Mouse (Mus musculus) liver, embryonic 13.5 days (tissue): ENCODE measurements at regions not wholly inside any gene's neighbourhood (a gene's known extent, or its start where the extent isn't known, plus 50 kb on each side); places are given as distances from the start of the nearest gene placed in this dataset.

ENCODE experiments used
- ATAC-seq: fragments of 200-750 bp; cut with Nextera tagmentation; 2 replicates; pipeline ENCODE4 v1.8.0; 2017; ENCODE audit warnings: low read depth, mild to moderate bottlenecking, moderate number of reproducible peaks, moderate library complexity
- DNase-seq: peaks from one replicate; pipeline ENCODE4 v3.0.0; 2022
- H3K27ac ChIP-seq: fragments of 300-500 bp; sonication (generic); 2 replicates; pipeline ENCODE4 v1.5.1; 2015; ENCODE audit warnings: moderate library complexity, mild to moderate bottlenecking, inconsistent platforms
- H3K27me3 ChIP-seq: fragments of 300-500 bp; sonication (generic); 2 replicates; pipeline ENCODE4 v1.6.1; 2015; ENCODE audit warnings: mild to moderate bottlenecking, inconsistent platforms
- H3K36me3 ChIP-seq: fragments of 300-500 bp; sonication (generic); 2 replicates; pipeline ENCODE4 v1.6.1; 2015; ENCODE audit warnings: mild to moderate bottlenecking, inconsistent platforms
- H3K4me1 ChIP-seq: fragments of 300-500 bp; sonication (generic); replicated peaks from 2 replicates; pipeline ENCODE4 v1.6.1; 2015; ENCODE audit warnings: inconsistent platforms
- H3K4me2 ChIP-seq: fragments of 300-500 bp; sonication (generic); 2 replicates; pipeline ENCODE4 v1.6.1; 2015; ENCODE audit warnings: inconsistent platforms, mild to moderate bottlenecking, moderate library complexity
- H3K4me3 ChIP-seq: fragments of 300-500 bp; sonication (generic); replicated peaks from 2 replicates; pipeline ENCODE4 v1.5.1; 2015; ENCODE audit warnings: mild to moderate bottlenecking, inconsistent platforms
- H3K9ac ChIP-seq: fragments of 300-500 bp; sonication (generic); 2 replicates; pipeline ENCODE4 v1.6.1; 2015; ENCODE audit warnings: mild to moderate bottlenecking, inconsistent platforms
- H3K9me3 ChIP-seq: fragments of 300-500 bp; sonication (generic); replicated peaks from 2 replicates; pipeline ENCODE4 v1.6.1; 2016; ENCODE audit warnings: inconsistent platforms
- WGBS: fragments of 180-500 bp; shearing (Covaris S2); methylation state at CpG from one replicate; pipeline ENCODE4 v1.1.7; 2015; ENCODE audit not compliant: insufficient replicate concordance; 5-methylcytosine and 5-hydroxymethylcytosine counted together

GRCm38 (mm10) chr10:17038259-17039043 lies 684.6 kb upstream of the Cited2 start:
- Histone ChIP-seq H3K9ac (no peak overlapping the region), H3K4me1 (no peaks in the 10 kb centered on the region), H3K36me3 (no peaks in the 10 kb centered on the region), H3K27ac (no peak overlapping the region), H3K4me3 (no peak overlapping the region), H3K9me3 (no peaks in the 10 kb centered on the region), H3K27me3 (no peaks in the 10 kb centered on the region), H3K4me2 (no peak overlapping the region)
- no peak for DNase-seq
- no peak for ATAC-seq
- 47% methylated on average over 11 of the region's 11 CpGs for WGBS

DNA sequence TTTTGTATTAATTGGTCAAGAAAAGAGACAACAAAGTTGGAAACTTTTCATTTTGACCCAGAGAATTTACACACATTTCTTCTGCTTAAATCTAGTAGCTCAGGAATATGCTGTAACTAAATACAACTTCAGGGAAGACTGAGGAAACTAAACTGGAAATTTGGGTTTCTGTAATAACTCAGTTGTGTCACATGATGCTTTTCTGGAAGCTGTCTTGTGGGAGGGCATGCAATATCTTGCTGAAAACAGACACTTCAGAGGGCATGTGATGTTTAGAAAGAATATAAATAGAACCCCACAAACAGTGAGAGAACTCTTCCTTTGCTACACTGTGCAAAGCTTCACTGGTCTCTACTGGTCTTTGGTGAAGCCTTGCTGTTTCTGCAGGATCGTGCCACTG lies 680.9 kb upstream of the Cited2 start:
- no peak overlapping the region for H3K9ac ChIP-seq
- no peaks in the 10 kb centered on the region for H3K36me3 ChIP-seq
- H3K4me1 ChIP-seq = no peaks in the 10 kb centered on the region
- H3K27ac ChIP-seq = no peak overlapping the region
- no peaks in the 10 kb centered on the region for H3K9me3 ChIP-seq
- H3K4me3 ChIP-seq = no peak overlapping the region
- H3K4me2 ChIP-seq = no peak overlapping the region
- ATAC-seq = no peak
- no peak for DNase-seq
- WGBS = 56% methylated on average over 1 of the region's 1 CpGs
- H3K27me3 ChIP-seq = no peaks in the 10 kb centered on the region

- 34% methylated on average over 3 of the region's 3 CpGs for WGBS
- no peak overlapping the region for H3K4me3 ChIP-seq
- DNase-seq = no peak
- no peak overlapping the region for H3K4me2 ChIP-seq
- no peaks in the 10 kb centered on the region for H3K9me3 ChIP-seq
- H3K4me1 ChIP-seq = no peaks in the 10 kb centered on the region
- ATAC-seq = no peak
- H3K27ac ChIP-seq = no peak overlapping the region
- no peak overlapping the region for H3K9ac ChIP-seq
- no peaks in the 10 kb centered on the region for H3K27me3 ChIP-seq
- no peaks in the 10 kb centered on the region for H3K36me3 ChIP-seq
Measured at GRCm38 (mm10) chr10:17042973-17043372, 680.0 kb upstream of the Cited2 start.

DNA sequence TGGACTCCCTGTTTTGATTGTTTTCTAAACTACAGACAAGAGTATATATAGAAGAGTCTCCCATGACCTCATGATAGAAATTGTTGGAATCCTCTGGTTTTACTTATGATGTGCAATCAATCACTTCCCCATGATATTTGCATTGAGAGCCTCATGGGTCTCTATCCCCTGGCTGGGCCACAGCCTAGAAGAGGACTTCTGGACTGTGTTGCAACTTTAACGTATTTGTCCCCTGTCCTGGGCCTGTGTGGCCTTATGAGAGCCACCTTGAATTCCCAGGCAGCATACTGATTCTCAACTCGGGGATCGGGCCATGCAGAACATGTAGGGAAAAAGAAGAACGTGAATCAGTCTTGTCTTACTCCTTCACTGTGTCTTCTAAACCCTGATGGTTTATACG lies 676.3 kb upstream of the Cited2 start:
- no peak for DNase-seq
- Histone ChIP-seq H3K27me3 (no peaks in the 10 kb centered on the region), H3K4me3 (no peak overlapping the region), H3K9ac (no peak overlapping the region), H3K4me1 (no peaks in the 10 kb centered on the region), H3K27ac (no peak overlapping the region), H3K4me2 (no peak overlapping the region), H3K9me3 (no peaks in the 10 kb centered on the region), H3K36me3 (no peaks in the 10 kb centered on the region)
- no peak for ATAC-seq
- 67% methylated on average over 5 of the region's 5 CpGs for WGBS

GRCm38 (mm10) chr10:17072906-17073305 lies 650.1 kb upstream of the Cited2 start:
- Histone ChIP-seq H3K9me3 (no peaks in the 10 kb centered on the region), H3K4me3 (no peak overlapping the region), H3K9ac (no peak overlapping the region), H3K36me3 (no peaks in the 10 kb centered on the region), H3K4me2 (no peak overlapping the region), H3K4me1 (no peaks in the 10 kb centered on the region), H3K27me3 (no peaks in the 10 kb centered on the region), H3K27ac (no peak overlapping the region)
- WGBS = 39% methylated on average over 1 of the region's 1 CpGs
- no peak for ATAC-seq
- no peak for DNase-seq

GRCm38 (mm10) chr10:17074013-17074401 lies 649.0 kb upstream of the Cited2 start:
- ATAC-seq (no peak), DNase-seq (no peak)
- WGBS = 53% methylated on average over 1 of the region's 1 CpGs
- no peaks in the 10 kb centered on the region for H3K27me3 ChIP-seq
- no peak overlapping the region for H3K9ac ChIP-seq
- no peak overlapping the region for H3K4me2 ChIP-seq
- no peaks in the 10 kb centered on the region for H3K9me3 ChIP-seq
- no peak overlapping the region for H3K27ac ChIP-seq
- no peaks in the 10 kb centered on the region for H3K4me1 ChIP-seq
- no peak overlapping the region for H3K4me3 ChIP-seq
- no peaks in the 10 kb centered on the region for H3K36me3 ChIP-seq

GRCm38 (mm10) chr10:17074402-17075027 lies 648.5 kb upstream of the Cited2 start:
- Histone ChIP-seq H3K27ac (no peak overlapping the region), H3K4me3 (no peak overlapping the region), H3K27me3 (no peaks in the 10 kb centered on the region), H3K9me3 (no peaks in the 10 kb centered on the region), H3K4me2 (no peak overlapping the region), H3K36me3 (no peaks in the 10 kb centered on the region), H3K4me1 (no peaks in the 10 kb centered on the region), H3K9ac (no peak overlapping the region)
- DNase-seq (no peak), ATAC-seq (no peak)
- WGBS = 61% methylated on average over 6 of the region's 6 CpGs

- Histone ChIP-seq H3K36me3 (no peaks in the 10 kb centered on the region), H3K27me3 (no peaks in the 10 kb centered on the region), H3K9me3 (no peaks in the 10 kb centered on the region), H3K4me3 (no peak overlapping the region), H3K4me2 (no peak overlapping the region), H3K9ac (no peak overlapping the region), H3K4me1 (no peaks in the 10 kb centered on the region), H3K27ac (no peak overlapping the region)
- DNase-seq (no peak), ATAC-seq (no peak)
- 50% methylated on average over 4 of the region's 4 CpGs for WGBS
Measured at GRCm38 (mm10) chr10:17075147-17075546, 647.9 kb upstream of the Cited2 start.

DNA sequence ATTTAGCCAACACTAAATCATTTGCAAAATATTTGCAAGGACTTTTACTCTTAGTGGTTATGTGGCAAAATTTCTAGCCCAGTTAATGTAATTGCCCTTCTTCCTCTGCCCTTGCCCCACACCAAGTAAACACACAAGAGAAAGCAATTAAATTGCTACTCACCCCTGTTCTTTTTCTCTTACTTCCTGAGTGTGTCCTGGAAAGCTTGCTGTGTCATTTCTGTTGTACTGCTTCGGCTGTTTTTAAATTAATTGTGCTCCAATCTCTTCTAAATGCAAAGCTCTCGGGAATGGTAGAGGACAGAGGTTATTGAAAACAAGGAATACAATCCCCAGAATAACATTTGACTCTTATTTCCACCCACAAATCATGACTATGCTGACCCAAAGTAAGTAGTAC lies 647.4 kb upstream of the Cited2 start:
- H3K27me3 ChIP-seq = no peaks in the 10 kb centered on the region
- H3K9ac ChIP-seq = no peak overlapping the region
- no peak overlapping the region for H3K27ac ChIP-seq
- no peak overlapping the region for H3K4me2 ChIP-seq
- no peaks in the 10 kb centered on the region for H3K4me1 ChIP-seq
- H3K9me3 ChIP-seq = no peaks in the 10 kb centered on the region
- H3K4me3 ChIP-seq = no peak overlapping the region
- ATAC-seq (no peak), DNase-seq (no peak)
- 30% methylated on average over 2 of the region's 2 CpGs for WGBS
- no peaks in the 10 kb centered on the region for H3K36me3 ChIP-seq

DNA sequence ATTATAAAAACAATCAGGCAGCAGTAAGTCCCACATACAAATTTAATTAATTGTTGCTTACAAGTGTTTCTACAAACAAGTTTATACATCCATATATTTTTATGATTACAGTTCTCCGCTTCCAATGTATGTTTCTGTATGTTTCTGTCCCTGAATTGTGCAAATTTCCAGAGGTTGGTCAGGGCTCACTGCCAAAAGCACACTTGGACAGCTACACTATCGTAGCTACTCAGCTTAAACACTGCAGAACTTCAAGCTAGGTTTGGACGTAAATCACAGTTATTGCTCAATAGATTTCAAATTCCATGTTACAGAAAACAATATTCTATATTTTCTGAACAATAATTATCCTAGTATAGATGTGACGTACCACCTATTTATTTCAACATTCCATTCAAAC lies 646.8 kb upstream of the Cited2 start:
- no peak overlapping the region for H3K4me2 ChIP-seq
- H3K27ac ChIP-seq = no peak overlapping the region
- ATAC-seq = no peak
- H3K36me3 ChIP-seq = no peaks in the 10 kb centered on the region
- no peak overlapping the region for H3K9ac ChIP-seq
- H3K4me1 ChIP-seq = no peaks in the 10 kb centered on the region
- no peaks in the 10 kb centered on the region for H3K9me3 ChIP-seq
- H3K4me3 ChIP-seq = no peak overlapping the region
- 60% methylated on average over 4 of the region's 4 CpGs for WGBS
- DNase-seq = no peak
- H3K27me3 ChIP-seq = no peaks in the 10 kb centered on the region

GRCm38 (mm10) chr10:17077580-17077979 lies 645.4 kb upstream of the Cited2 start:
- 64% methylated on average over 2 of the region's 2 CpGs for WGBS

DNA sequence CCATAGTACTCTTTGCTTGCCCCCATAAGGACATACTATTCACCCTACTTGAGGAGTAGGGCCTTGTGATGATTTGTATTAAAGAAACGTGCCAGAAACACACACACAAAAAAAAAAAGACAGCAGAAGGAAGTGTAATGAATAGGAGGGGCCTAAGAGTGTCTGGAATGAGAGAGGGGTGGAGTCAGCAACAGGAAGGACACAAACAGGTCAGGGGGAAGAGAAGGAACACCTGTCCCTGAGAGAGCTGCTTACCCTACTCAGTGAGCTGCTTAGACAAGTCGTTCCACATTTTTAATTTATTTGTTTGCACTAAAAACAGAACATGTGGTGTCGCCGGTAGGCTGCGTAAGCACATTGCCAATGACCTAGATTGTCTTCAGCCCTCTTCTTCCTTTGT lies 642.2 kb upstream of the Cited2 start:
- 56% methylated on average over 5 of the region's 5 CpGs for WGBS
- Histone ChIP-seq H3K4me2 (no peak overlapping the region), H3K27me3 (no peaks in the 10 kb centered on the region), H3K27ac (no peak overlapping the region), H3K36me3 (no peaks in the 10 kb centered on the region), H3K9me3 (no peaks in the 10 kb centered on the region), H3K4me1 (no peaks in the 10 kb centered on the region), H3K4me3 (no peak overlapping the region), H3K9ac (no peak overlapping the region)
- ATAC-seq (no peak), DNase-seq (no peak)

More at GRCm38 (mm10) chr10:17077580-17077979, 645.4 kb upstream of the Cited2 start:
- no peak for DNase-seq
- Histone ChIP-seq H3K27ac (no peak overlapping the region), H3K36me3 (no peaks in the 10 kb centered on the region), H3K4me3 (no peak overlapping the region), H3K27me3 (no peaks in the 10 kb centered on the region), H3K4me2 (no peak overlapping the region), H3K9me3 (no peaks in the 10 kb centered on the region), H3K9ac (no peak overlapping the region), H3K4me1 (no peaks in the 10 kb centered on the region)
- ATAC-seq = no peak
